Comparison of ENCODE assay signal across 9 mouse cellular contexts in genomic region chr10:8516916-8517524, GRCm38 (mm10). TPM values are rescaled to one million over a fixed set of nuclear protein-coding genes. Genes with fewer than 3 reads are reported as not detected.
DNase-seq lines count a peak whose midpoint lies in the region; ATAC-seq and TF ChIP-seq lines count a peak whose summit lies in the region.
"Had no signal": no experiment of that assay in that cellular context is flagged by ENCODE, and none has a peak within 500 bp of the region (broad histone marks: within the 10 kb centered on the region; RNA-seq: fewer than 3 reads in every experiment).

No protein-coding gene starts in this region.

- peak overlapping the region; percentile 87 for H3K4me3 ChIP-seq in hindbrain, postnatal 0 days (ENCODE audit: low read length)
- H3K4me3 ChIP-seq in neural tube, embryonic 14.5 days (ENCODE audit: low read depth, low read length), result peak overlapping the region; percentile 83

- H3K4me2 ChIP-seq in hindbrain, postnatal 0 days (ENCODE audit: low read depth, low read length), result peak overlapping the region; percentile 78
- peak overlapping the region; percentile 76 for H3K4me2 ChIP-seq in neural tube, embryonic 14.5 days (ENCODE audit: low read depth, low read length)

- no peaks in the 10 kb centered on the region for H3K27me3 ChIP-seq in hindbrain, postnatal 0 days (ENCODE audit: insufficient read depth, low read length)
- H3K27me3 ChIP-seq in neural tube, embryonic 14.5 days (ENCODE audit: control insufficient read depth, insufficient read depth, low read length), result no peaks in the 10 kb centered on the region

- H3K9ac ChIP-seq in hindbrain, postnatal 0 days (replicated peaks; ENCODE audit: low read length), result no peak overlapping the region
- peak overlapping the region; percentile 80; the same call in 1 of the 2 replicates for H3K9ac ChIP-seq in neural tube, embryonic 14.5 days (replicated peaks; ENCODE audit: low read depth, low read length)

- H3K27ac ChIP-seq in hindbrain, postnatal 0 days, result no peak overlapping the region
- H3K27ac ChIP-seq in neural tube, embryonic 14.5 days (ENCODE audit: low read depth, low read length), result no peak overlapping the region

- no peaks in the 10 kb centered on the region for H3K36me3 ChIP-seq in hindbrain, postnatal 0 days (ENCODE audit: insufficient read depth, low read length)
- H3K36me3 ChIP-seq in neural tube, embryonic 14.5 days (ENCODE audit: control insufficient read depth, insufficient read depth, low read length), result no peaks in the 10 kb centered on the region
- H3K36me3 ChIP-seq: G1E had no signal

- DNase-seq in gastrocnemius, adult 18-20 months (ENCODE audit: low spot score), result peak; percentile 12
- no peak for DNase-seq in gastrocnemius, postnatal 36 days
- peak; percentile 7 for DNase-seq in 3134 (ENCODE audit: extremely low read depth, insufficient read length, low spot score)
- DNase-seq in cerebellum, postnatal 14 days, result peak; percentile 83 to 87
- DNase-seq in hindbrain, postnatal 0 days (ENCODE audit: low spot score), result peak; percentile 25
- no peak for DNase-seq in urinary bladder, adult 2 months (ENCODE audit: low spot score)
- DNase-seq in right cerebral cortex, postnatal 10 days (ENCODE audit: low spot score in 2 of 2), result no peak

- intact Hi-C loops in gastrocnemius, postnatal 36 days (cut with DNase I), result loop anchor here (5.0 kb wide), 1 partner anchor 195 kb away; no protein-coding TSS in a partner anchor

- no peaks in the 10 kb centered on the region for H3K9me3 ChIP-seq in hindbrain, postnatal 0 days (ENCODE audit: low read length)
- no peaks in the 10 kb centered on the region for H3K9me3 ChIP-seq in neural tube, embryonic 14.5 days (ENCODE audit: control insufficient read depth, low read length)

- WGBS in hindbrain, postnatal 0 days, result 22% methylated on average over 9 of the region's 9 CpGs
- 13% methylated on average over 9 of the region's 9 CpGs for WGBS in neural tube, embryonic 14.5 days

- H3K4me1 ChIP-seq in hindbrain, postnatal 0 days (ENCODE audit: insufficient read depth, low read length), result no peaks in the 10 kb centered on the region
- peaks cover 5% of the 10 kb centered on the region; the same call in 1 of the 2 replicates for H3K4me1 ChIP-seq in neural tube, embryonic 14.5 days (ENCODE audit: control insufficient read depth, insufficient read depth, low read length)

- ATAC-seq in hindbrain, postnatal 0 days, result no peak
- no peak for ATAC-seq in neural tube, embryonic 14.5 days (ENCODE audit: low read depth)

- TF ChIP-seq CTCF in hindbrain, postnatal 0 days (IDR thresholded peaks at IDR 0.05; ENCODE audit: low read depth), result peak; percentile 39

RNA-seq across cellular contexts. Expression of gene Ust, which starts 1.6 kb away (rescaled TPM):
- total RNA-seq in gastrocnemius, adult 18-20 months (2021), result 1 to 10 TPM; 1.1 to 1.2 TPM
- 1 to 10 TPM; 1.1 to 1.6 TPM for total RNA-seq in gastrocnemius, postnatal 36 days (2021)
- total RNA-seq in hindbrain, postnatal 0 days (2014; rRNA removed), result 12.1 and 14.8 TPM in 2 replicates
- 7.7 and 8.0 TPM in 2 replicates for polyA plus RNA-seq in hindbrain, postnatal 0 days (2015; fragmentation: Nextera tagmentation; extraction: Ambion mirVana)
- 10.5 and 12.3 TPM in 2 replicates for polyA plus RNA-seq in neural tube, embryonic 14.5 days (2014; fragmentation: Nextera tagmentation; extraction: Ambion mirVana)
- 5.7 and 7.3 TPM in 2 replicates for polyA plus RNA-seq in urinary bladder, adult 2 months (2012; rRNA removed)
- polyA plus RNA-seq: G1E had no signal

Comparison
In these comparisons a context has a peak if more than half of its experiments do, and no peak if none do; other contexts are left out.
1. DNase-seq: peak in gastrocnemius, adult 18-20 months (single experiment), 3134 (single experiment), cerebellum, postnatal 14 days (2 of 2) and hindbrain, postnatal 0 days (single experiment); none in gastrocnemius, postnatal 36 days (0 of 2), urinary bladder, adult 2 months (single experiment) and right cerebral cortex, postnatal 10 days (0 of 2).